Mouse (Mus musculus) naive thymus-derived CD4-positive, alpha-beta T cell, adult 2 months (primary cell): Measurements from ENCODE around the gene Cdc20.

Experiments
- DNase-seq: peaks from one replicate; pipeline ENCODE4 v3.0.0-alpha.2; 2011; ENCODE audit warnings: low read depth

The Cdc20 gene

GRCm38 (mm10) chr4:118436820-118437603 is at the start of gene Cdc20:
Gene Cdc20 (minus strand): TSS chr4:118437352.
- peak; percentile 94 for DNase-seq

DNA sequence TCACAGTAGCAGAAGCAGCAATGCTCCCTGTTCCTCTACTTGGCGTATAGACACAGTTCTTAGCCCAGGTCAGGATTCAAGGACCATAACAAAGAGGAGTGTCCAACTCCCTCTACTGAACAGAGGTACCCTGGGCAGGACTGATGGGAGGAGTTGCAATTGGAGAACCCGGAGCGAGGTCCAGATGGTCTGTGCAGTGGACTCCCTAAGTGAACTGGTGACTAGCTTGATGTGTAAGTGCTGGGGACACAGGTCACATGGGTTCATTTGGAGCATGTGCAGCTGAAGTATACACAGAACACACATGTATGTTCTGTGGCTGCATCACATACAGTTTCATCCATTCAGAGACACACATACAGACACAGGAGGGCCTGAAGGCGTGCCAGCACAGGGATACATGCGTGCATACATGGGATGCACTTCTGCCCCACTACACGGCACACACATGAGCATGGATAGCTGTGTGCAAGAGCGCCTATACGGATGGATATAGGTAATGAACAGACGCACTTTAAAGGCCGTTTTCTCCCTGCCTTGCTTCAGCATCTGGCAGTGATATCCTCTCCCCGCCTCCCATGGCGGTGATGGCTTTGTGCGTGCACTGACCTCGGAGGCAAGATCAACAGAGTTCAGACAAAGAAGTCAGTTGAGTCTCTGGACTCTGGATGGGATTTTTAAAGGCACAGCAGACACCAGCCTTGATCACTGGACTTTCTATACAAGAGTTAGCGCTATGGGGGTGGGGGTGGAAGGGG is 39.8 kb upstream of the Cdc20 start:
- no peak for DNase-seq

DNA sequence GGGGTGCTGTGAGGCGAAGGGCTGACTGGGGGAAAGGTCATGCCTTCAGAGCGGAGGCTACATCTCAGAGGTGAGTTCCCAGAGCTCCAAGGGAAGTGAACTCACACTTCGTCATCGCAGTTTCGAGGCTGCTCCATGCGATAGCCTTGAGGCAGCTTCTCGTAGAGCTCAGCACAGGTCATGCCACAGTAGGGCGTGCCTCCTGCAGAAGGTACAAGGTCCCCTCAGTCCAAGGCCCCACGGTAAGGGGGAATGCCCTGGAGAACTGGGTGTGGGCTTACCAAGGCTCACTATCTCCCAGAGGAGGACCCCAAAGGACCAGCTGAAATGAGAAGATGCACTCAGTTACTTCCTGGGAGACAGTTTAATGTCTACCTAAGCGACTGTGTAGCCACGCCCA is 35.5 kb upstream of the Cdc20 start:
- no peak for DNase-seq

DNA sequence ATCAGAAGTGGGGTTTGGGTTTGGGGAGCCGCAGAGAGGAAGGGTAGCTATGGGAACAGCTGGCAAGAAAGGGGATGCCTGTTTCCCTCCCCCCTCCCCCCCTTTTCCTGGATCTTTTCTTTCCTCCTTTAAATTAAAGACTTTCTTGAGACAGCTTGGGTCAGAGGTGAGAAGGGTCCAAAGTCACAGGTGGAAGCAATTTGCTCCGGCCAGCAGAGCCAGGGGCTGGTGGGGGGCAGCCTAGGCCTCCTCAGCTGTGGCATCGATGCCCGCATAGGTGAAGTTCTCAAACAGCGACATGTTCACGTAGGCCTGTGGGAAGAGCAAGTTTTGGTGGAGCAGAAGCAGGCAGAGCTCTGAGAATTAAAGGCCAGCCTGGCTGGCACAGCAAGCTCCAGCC is 34.1 kb upstream of the Cdc20 start:
- DNase-seq, result no peak

- no peak for DNase-seq
These were observed 28.6 kb upstream of the Cdc20 start for GRCm38 (mm10) chr4:118465697-118466163.

DNA sequence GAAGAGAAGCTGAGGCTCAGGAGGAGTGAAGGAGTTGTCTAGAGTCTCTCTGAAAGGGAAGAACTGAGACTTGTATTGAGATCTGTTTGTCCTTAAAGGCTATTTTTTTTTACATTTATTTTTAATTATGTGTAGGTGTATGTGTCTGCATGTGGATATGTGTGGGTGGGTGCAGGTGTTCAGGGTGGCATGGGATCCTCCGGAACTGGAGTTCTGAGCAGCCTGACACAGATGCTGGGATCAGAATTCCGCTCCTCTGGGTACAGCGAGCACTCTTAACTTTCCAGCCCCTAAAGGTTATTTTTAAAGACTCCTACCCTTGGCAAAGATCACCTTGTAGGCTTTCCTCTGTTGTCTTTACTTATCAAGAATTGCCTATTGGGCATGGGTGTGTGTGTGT is 27.8 kb upstream of the Cdc20 start:
- no peak for DNase-seq

GRCm38 (mm10) chr4:118457345-118457975 is 20.3 kb upstream of the Cdc20 start, which contains the start of gene Mpl:
Gene Mpl (minus strand): TSS chr4:118457513.
- no peak for DNase-seq

DNA sequence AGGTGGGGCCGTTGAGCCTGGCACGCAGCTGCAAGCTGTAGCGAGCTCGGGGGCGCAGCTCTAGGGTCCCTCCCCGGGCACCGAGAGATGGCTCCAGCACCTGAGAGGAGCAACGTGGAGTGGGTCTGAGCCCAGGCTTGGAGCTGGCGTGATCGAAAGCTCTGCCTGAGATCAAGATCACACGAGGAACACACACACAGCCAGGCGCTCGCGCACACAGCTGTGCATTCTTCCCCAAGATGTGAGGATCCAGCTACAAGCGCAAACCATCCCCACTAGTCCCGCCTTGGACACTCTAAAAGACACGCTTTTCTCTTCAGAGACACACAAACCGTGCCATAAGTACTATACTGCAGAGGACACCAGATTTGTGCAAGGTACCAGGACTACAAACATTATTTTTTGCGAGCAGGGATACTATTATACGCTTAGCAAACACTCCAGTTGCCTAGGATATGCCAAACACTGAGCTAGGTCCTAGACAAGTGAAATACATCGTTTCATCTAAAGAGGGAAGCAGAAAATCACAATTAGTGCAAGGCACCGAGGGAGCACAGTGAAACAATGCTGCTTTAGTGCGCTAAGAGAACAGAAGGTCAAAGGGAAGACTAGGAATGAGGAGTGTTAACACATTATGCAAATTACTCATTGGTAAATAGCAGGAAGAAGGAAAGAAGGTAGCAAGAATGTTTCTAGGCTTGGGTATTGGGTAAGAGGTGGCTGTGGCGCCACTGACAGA is 9.4 kb upstream of the Cdc20 start:
- no peak for DNase-seq

- no peak for DNase-seq
These were observed 8.7 kb upstream of the Cdc20 start for GRCm38 (mm10) chr4:118445781-118446414.

GRCm38 (mm10) chr4:118445088-118445487 is 7.9 kb upstream of the Cdc20 start:
- no peak for DNase-seq

DNA sequence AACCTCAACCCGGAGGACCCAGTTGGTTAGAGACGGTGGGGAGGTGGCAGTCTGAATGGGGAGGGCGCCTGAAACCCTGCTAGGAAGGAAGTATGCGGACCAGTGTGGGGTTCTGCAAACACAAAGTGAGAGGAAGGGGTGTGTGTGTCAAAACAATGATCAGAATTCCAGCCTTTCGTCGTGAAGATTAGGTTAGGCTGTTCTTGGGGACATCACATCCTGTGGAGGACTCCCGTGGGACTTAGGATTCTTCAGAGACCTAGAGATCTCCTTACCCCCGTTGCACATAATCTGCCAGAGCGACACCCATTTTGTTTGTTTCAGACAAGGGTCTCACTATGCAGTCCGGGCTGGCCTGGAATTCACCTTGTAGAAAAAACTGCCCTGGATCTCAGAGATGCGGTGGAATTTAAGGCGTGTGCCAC is 689 bp upstream of the Cdc20 start:
- DNase-seq, result peak; percentile 57

GRCm38 (mm10) chr4:118432332-118432731 is 4.8 kb downstream of the Cdc20 start:
- DNase-seq, result no peak

DNA sequence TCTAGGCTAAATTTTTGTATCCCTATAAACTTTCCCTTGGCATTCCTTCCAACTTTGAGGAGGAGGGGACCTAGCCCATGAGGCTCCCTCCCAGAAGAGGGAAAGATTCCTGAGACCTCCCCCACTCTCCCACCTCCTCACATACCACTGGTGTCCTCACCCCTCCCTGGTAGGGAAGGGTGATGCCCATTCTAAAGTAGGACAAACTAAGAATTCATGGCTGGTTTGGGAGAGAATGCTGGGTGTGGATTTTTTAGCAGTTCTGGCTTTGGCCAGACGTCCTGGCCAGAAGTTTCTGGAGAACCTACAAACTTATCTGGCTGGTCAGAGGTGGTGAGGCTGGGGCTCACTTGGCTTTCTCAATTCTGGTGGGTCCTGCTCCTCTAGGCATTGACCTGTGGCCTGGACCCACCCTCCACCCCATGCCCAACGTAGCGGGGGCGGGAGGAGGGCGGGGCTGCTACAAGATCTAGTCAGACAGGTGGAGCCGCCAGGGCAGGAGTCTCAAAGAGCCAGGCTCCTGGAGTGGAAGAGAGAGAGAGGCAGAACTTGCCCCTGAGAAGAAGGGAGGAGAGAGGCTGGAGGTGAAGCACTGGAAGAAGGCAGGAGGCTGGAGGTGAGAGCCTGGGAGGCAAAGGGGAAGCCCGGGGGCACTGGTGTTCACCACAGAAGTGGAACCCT is 7.8 kb downstream of the Cdc20 start:
- DNase-seq, result no peak

DNA sequence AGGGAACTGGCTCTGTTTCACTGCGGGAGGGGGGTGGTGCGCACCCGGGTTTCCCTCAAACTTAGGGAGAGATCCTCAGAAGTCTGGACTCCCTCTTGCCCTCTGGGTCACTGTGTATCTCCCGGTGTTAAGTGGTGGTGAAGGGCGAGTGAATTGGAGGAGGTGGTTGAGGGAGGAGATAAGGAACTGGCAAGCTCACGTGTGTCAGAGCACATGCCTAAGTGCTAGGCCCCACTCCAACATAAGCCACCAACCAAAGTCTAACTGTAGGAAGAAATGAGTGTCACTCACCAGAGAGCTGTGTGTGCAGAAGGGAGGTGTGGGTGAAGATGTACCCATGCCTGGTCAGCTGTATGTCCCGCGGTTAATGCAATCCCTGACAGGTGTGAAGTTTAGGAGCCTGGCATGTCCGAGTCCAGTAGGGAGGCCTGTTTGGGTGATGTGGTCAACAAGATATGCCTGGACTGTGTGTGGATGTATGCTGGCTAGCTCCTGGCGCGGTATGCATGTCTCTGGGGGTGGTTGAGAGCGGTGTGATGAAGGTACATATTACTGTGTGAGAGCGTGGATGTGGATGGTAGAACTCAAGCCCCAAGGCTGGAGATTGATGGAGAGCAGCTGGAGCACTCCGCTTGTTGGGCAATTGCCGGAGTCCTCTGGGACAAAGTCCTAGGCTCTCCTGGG is 8.5 kb downstream of the Cdc20 start:
- DNase-seq, result no peak

DNA sequence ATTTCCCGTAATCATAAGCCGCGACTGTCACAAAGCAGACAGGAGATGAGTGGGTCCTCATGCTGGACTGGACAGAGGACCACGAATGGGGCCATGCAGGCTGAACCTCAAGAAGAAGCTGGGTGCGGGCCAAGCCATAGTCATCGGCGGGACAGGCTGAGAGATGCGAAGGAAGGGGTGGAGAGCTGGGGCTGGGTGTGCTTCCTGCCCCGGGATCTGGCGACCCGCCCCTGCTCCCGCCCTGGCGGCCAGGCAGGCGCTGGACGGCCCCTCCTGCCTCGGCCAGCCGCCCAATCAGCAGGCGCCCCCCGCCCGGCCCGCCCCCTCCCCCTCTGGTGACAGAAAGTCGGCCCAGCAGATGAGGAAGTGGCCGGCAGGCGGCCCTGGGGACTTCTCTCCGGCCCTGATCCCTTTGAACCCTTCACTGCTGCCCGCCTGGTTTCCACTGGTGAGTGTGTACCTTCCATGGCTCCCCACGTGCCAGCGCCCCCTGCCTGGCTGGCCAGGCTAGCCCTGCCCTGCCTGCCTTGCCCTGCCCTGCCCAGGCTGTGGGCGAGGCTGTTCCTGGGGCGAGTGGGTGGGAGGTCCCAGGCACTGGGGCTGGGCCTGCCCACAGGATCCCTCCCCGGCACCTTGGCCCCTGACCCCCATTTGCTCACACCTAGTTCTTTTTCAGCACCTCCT is 9.2 kb downstream of the Cdc20 start, which contains the start of gene Elovl1:
Gene Elovl1, plus strand, starts transcription at position 326 of the 684 bp plus-strand sequence.
- DNase-seq, result peak; percentile 78

GRCm38 (mm10) chr4:118427415-118427767 is 9.8 kb downstream of the Cdc20 start:
- no peak for DNase-seq

GRCm38 (mm10) chr4:118425374-118425773 is 11.8 kb downstream of the Cdc20 start:
- DNase-seq, result no peak

DNA sequence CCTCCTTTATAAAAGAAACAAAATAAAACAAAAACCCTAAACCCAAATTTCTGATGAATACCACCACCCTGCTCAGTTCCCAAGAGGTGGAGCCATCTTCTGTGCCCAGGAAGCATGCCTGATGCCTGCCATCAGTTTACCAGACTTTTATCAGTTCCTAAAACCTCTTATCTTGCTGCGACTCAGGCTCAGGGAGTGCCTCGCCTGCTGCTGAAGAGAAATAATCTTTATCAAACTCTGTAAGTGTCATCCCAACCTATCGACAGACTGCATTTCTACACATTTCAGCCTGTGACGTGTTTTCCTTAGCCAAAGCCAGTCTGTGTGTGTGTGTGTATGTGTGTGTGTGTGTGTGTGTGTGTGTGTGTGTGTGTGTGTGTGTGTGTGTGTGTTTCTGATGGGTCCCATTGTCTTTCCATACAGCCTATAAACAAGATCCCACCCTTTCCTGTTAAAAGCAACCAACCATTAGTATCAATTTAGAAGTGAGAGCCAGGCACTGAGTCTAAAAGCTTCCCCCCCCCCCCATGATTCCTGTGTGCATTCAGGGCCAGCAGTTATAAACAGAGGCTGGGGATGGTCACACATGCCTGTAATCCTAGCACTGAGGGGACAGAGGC is 12.5 kb downstream of the Cdc20 start:
- DNase-seq, result no peak

- no peak for DNase-seq
These were observed 15.8 kb downstream of the Cdc20 start for GRCm38 (mm10) chr4:118421384-118421783.
